Mouse (Mus musculus): ENCODE data around the gene Ccdc142. TPM values are rescaled to one million over a fixed set of nuclear protein-coding genes. Genes with fewer than 3 reads are reported as not detected.

The Ccdc142 gene
- 4.6 and 4.7 TPM in 2 replicates for total RNA-seq (2012; rRNA removed)

DNA sequence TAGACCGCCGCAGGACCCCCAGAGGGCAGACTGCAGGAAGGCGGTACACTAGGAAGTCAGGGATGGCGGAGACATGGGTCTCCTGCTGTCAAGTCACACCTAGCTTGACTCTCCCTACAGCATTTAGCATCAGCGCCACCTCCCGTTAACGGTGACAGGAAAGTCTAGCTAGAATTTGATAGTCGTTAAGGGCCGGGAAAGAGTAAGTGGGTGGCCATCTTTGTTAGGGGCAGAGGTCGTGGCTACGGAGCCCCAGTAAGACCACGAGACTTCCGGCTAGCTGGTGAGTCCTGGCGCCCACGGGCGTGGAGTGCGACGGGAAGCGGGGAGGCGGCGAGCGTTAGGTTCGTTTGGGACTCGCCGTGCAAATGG lies at the start of gene Ccdc142, which contains the start of gene Gm42688:
TSS of gene Ccdc142 (plus strand) at position 286 of the 372 bp plus-strand sequence.
TSS of gene Gm42688 (plus strand) at position 302 of the 372 bp plus-strand sequence.
- TF ChIP-seq CHD2 (IDR thresholded peaks at IDR 0.05; ENCODE audit: low read depth, low read length) = 0 out of 2 replicates have a peak, but pooled peaks have one; percentile 47
- no peak for TF ChIP-seq MAFK (IDR thresholded peaks at IDR 0.05; ENCODE audit: insufficient read depth, low read depth, low read length)
- TF ChIP-seq HCFC1 (IDR thresholded peaks at IDR 0.05; ENCODE audit: borderline replicate concordance, insufficient read depth, low read length) = peak; percentile 87
- TF ChIP-seq ZNF384 (IDR thresholded peaks at IDR 0.05; ENCODE audit: low read depth, low read length) = no peak
- no peaks in the 10 kb centered on the region for H3K4me1 ChIP-seq (ENCODE audit: control insufficient read depth in 2 of 2, insufficient read depth in 2 of 2, low read length in 2 of 2, poor library complexity in 1 of 2)
- H3K27ac ChIP-seq (ENCODE audit: insufficient read depth, low read depth, low read length, poor library complexity, severe bottlenecking) = no peak within 1 kb of the TSS
- no peaks in the 10 kb centered on the region for H3K36me3 ChIP-seq (ENCODE audit: control insufficient read depth, insufficient read depth, low read length, poor library complexity, severe bottlenecking)
- H3K9me3 ChIP-seq (ENCODE audit: control insufficient read depth, insufficient read depth, low read depth, low read length) = no peaks in the 10 kb centered on the region
- peak within 1 kb of the TSS; percentile 79 to 83 for H3K4me3 ChIP-seq (ENCODE audit: insufficient read depth in 1 of 2, low read depth in 1 of 2, low read length in 2 of 2, poor library complexity in 1 of 2, severe bottlenecking in 1 of 2)
- DNase-seq (ENCODE audit: low read depth, low spot score) = peak; percentile 80
- peak within 1 kb of the TSS; percentile 76 for H3K9ac ChIP-seq (ENCODE audit: insufficient read depth, low read depth, low read length, poor library complexity, severe bottlenecking)
- in situ Hi-C loops (cut with MboI; ENCODE audit: low sequenced_read_pairs in 2 of 2, unreplicated experiment in 2 of 2) = no loop called here

DNA sequence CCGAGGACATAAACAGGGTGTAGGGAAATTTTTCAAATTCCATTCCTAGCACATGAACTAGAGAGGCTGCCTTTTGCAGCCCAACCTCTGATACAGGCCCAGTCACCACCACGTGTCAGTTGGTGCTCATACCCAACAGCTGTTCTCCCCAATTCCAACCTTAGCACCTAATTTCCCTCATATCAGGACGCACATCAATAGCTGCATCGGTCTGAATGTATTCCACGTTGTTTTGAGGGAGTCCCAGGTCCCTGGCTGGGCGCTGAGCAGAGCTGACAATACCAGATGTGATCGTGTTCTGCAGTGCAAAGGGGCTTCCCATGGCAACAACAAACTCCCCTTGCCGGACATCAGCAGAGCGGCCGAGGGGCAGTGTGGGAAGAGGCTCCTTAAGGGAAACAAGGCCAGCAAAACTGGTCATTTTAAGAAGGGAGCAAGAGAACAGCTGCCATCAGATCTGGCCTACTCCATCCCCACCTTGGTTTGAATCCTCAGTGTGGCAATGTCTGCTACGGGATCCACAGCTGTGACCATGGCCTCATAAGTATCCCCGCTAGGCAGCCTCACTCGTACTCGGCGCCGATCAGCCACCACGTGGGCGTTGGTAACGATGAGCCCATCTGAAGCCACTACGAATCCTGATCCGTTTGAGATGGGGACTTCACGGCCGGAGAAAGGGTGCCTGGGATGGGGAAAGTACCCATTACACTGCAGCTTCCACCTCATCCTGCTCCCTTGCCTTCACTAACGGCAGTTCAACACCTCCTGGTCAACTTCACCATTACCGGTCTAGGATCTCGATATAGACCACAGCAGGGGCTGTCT lies 48.1 kb upstream of the Ccdc142 start:
- H3K27ac ChIP-seq (ENCODE audit: insufficient read depth, low read depth, low read length, poor library complexity, severe bottlenecking) = no peak overlapping the region
- TF ChIP-seq CHD2 (IDR thresholded peaks at IDR 0.05; ENCODE audit: low read depth, low read length) (no peak), MAFK (IDR thresholded peaks at IDR 0.05; ENCODE audit: insufficient read depth, low read depth, low read length) (no peak), HCFC1 (IDR thresholded peaks at IDR 0.05; ENCODE audit: borderline replicate concordance, insufficient read depth, low read length) (no peak), ZNF384 (IDR thresholded peaks at IDR 0.05; ENCODE audit: low read depth, low read length) (no peak), ZC3H11A (IDR thresholded peaks at IDR 0.05; ENCODE audit: borderline replicate concordance, low read depth, low read length) (no peak)
- DNase-seq (ENCODE audit: low read depth, low spot score) = no peak
- in situ Hi-C loops (cut with MboI; ENCODE audit: low sequenced_read_pairs in 2 of 2, unreplicated experiment in 2 of 2) = loop anchor here (25.0 kb wide), 2 partner anchors 659 to 1534 kb away; partner anchors contain the start of genes Cyp26b1 (in 1 of the 2) and Vax2 (in 1 of the 2)
- peaks cover 0 to 8% of the 10 kb centered on the region in 2 experiments; a peak in 1 of 4 replicates for H3K4me1 ChIP-seq (ENCODE audit: control insufficient read depth in 2 of 2, insufficient read depth in 2 of 2, low read length in 2 of 2, poor library complexity in 1 of 2)
- H3K9ac ChIP-seq (ENCODE audit: insufficient read depth, low read depth, low read length, poor library complexity, severe bottlenecking) = peak overlapping the region; percentile 95
- peak overlapping the region; percentile 89 to 97 for H3K4me3 ChIP-seq (ENCODE audit: insufficient read depth in 1 of 2, low read depth in 1 of 2, low read length in 2 of 2, poor library complexity in 1 of 2, severe bottlenecking in 1 of 2)
- no peaks in the 10 kb centered on the region for H3K9me3 ChIP-seq (ENCODE audit: control insufficient read depth, insufficient read depth, low read depth, low read length)
- peaks cover 19% of the 10 kb centered on the region for H3K36me3 ChIP-seq (ENCODE audit: control insufficient read depth, insufficient read depth, low read length, poor library complexity, severe bottlenecking)

GRCm38 (mm10) chr6:83054074-83054851 lies 47.1 kb upstream of the Ccdc142 start, which contains the start of gene Aup1:
Gene Aup1, plus strand, starts transcription at chr6:83054521.
- H3K9me3 ChIP-seq (ENCODE audit: control insufficient read depth, insufficient read depth, low read depth, low read length) = no peaks in the 10 kb centered on the region
- peaks cover 0 to 9% of the 10 kb centered on the region in 2 experiments; a peak in 1 of 4 replicates for H3K4me1 ChIP-seq (ENCODE audit: control insufficient read depth in 2 of 2, insufficient read depth in 2 of 2, low read length in 2 of 2, poor library complexity in 1 of 2)
- in situ Hi-C loops (cut with MboI; ENCODE audit: low sequenced_read_pairs in 2 of 2, unreplicated experiment in 2 of 2) = loop anchor here (25.0 kb wide), 2 partner anchors 658 to 1533 kb away; partner anchors contain the start of genes Cyp26b1 (in 1 of the 2) and Vax2 (in 1 of the 2)
- TF ChIP-seq HCFC1 (IDR thresholded peaks at IDR 0.05; ENCODE audit: borderline replicate concordance, insufficient read depth, low read length) = peak; percentile 99
- no peak for TF ChIP-seq ZNF384 (IDR thresholded peaks at IDR 0.05; ENCODE audit: low read depth, low read length)
- TF ChIP-seq CHD2 (IDR thresholded peaks at IDR 0.05; ENCODE audit: low read depth, low read length) = 0 out of 2 replicates have a peak, but pooled peaks have one; percentile 45
- H3K36me3 ChIP-seq (ENCODE audit: control insufficient read depth, insufficient read depth, low read length, poor library complexity, severe bottlenecking) = peaks cover 19% of the 10 kb centered on the region
- peak within 1 kb of the TSS; percentile 89 to 97 for H3K4me3 ChIP-seq (ENCODE audit: insufficient read depth in 1 of 2, low read depth in 1 of 2, low read length in 2 of 2, poor library complexity in 1 of 2, severe bottlenecking in 1 of 2)
- H3K27ac ChIP-seq (ENCODE audit: insufficient read depth, low read depth, low read length, poor library complexity, severe bottlenecking) = peak within 1 kb of the TSS; percentile 70; the same call in 1 of the 2 replicates
- peak within 1 kb of the TSS; percentile 95 for H3K9ac ChIP-seq (ENCODE audit: insufficient read depth, low read depth, low read length, poor library complexity, severe bottlenecking)
- peak; percentile 98 for DNase-seq (ENCODE audit: low read depth, low spot score)

DNA sequence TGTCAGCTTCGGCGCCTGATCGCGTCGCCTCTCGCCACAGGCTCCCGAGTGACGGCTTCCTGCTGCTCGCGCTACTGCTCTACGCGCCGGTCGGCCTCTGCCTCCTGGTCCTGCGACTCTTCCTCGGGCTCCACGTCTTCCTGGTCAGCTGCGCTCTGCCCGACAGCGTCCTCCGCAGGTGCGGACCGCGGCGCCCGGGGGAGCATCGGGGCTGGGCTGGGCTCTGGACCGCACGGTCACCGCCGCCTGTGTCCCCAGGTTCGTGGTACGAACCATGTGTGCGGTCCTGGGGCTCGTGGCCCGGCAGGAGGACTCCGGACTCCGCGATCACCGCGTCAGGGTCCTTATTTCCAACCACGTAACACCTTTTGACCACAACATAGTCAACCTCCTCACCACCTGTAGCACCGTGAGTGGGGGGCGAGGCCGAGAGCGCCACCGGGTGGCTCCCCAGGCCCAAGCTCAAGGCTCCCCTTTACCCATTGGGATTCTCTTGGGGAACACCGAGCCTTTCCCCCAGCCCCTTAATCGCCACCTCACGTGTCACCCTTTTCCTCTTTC lies 46.5 kb upstream of the Ccdc142 start, which contains the start of gene Htra2:
TSS of gene Htra2 (minus strand) at position 403 of the 561 bp plus-strand sequence.
- H3K27ac ChIP-seq (ENCODE audit: insufficient read depth, low read depth, low read length, poor library complexity, severe bottlenecking) = peak within 1 kb of the TSS; percentile 70; the same call in 1 of the 2 replicates
- peak within 1 kb of the TSS; percentile 89 to 97 for H3K4me3 ChIP-seq (ENCODE audit: insufficient read depth in 1 of 2, low read depth in 1 of 2, low read length in 2 of 2, poor library complexity in 1 of 2, severe bottlenecking in 1 of 2)
- H3K4me1 ChIP-seq (ENCODE audit: control insufficient read depth in 2 of 2, insufficient read depth in 2 of 2, low read length in 2 of 2, poor library complexity in 1 of 2) = peaks cover 0 to 9% of the 10 kb centered on the region in 2 experiments; a peak in 1 of 4 replicates
- no peak for DNase-seq (ENCODE audit: low read depth, low spot score)
- in situ Hi-C loops (cut with MboI; ENCODE audit: low sequenced_read_pairs in 2 of 2, unreplicated experiment in 2 of 2) = loop anchor here (25.0 kb wide), 2 partner anchors 657 to 1532 kb away; partner anchors contain the start of genes Cyp26b1 (in 1 of the 2) and Vax2 (in 1 of the 2)
- TF ChIP-seq CHD2 (IDR thresholded peaks at IDR 0.05; ENCODE audit: low read depth, low read length) (no peak), MAFK (IDR thresholded peaks at IDR 0.05; ENCODE audit: insufficient read depth, low read depth, low read length) (no peak), ZC3H11A (IDR thresholded peaks at IDR 0.05; ENCODE audit: borderline replicate concordance, low read depth, low read length) (no peak), ZNF384 (IDR thresholded peaks at IDR 0.05; ENCODE audit: low read depth, low read length) (no peak), HCFC1 (IDR thresholded peaks at IDR 0.05; ENCODE audit: borderline replicate concordance, insufficient read depth, low read length) (no peak)
- peaks cover 19% of the 10 kb centered on the region for H3K36me3 ChIP-seq (ENCODE audit: control insufficient read depth, insufficient read depth, low read length, poor library complexity, severe bottlenecking)
- H3K9ac ChIP-seq (ENCODE audit: insufficient read depth, low read depth, low read length, poor library complexity, severe bottlenecking) = peak within 1 kb of the TSS; percentile 95
- no peaks in the 10 kb centered on the region for H3K9me3 ChIP-seq (ENCODE audit: control insufficient read depth, insufficient read depth, low read depth, low read length)
